Mouse (Mus musculus) intestine, embryonic 15.5 days (tissue): ENCODE data around the gene Elf2. TPM values are rescaled to one million over a fixed set of nuclear protein-coding genes. Genes with fewer than 3 reads are reported as not detected.
"Not testable (repeated sequence)": the region's sequence is repeated elsewhere in the genome, so short reads cannot be mapped to it uniquely, and the experiment has no call there.

Experiments used
- ATAC-seq: fragments of 200-750 bp; cut with Nextera tagmentation; 2 replicates; pipeline ENCODE4 v1.8.0; 2017; ENCODE audit warnings: moderate TSS enrichment, moderate library complexity
- H3K27ac ChIP-seq: fragments of 300-500 bp; sonication (generic); 2 replicates; pipeline ENCODE4 v1.5.1; 2015; ENCODE audit warnings: mild to moderate bottlenecking, inconsistent platforms
- H3K27me3 ChIP-seq: fragments of 300-500 bp; sonication (generic); replicated peaks from 2 replicates; pipeline ENCODE4 v1.6.1; 2015; ENCODE audit warnings: inconsistent platforms
- H3K36me3 ChIP-seq: fragments of 300-500 bp; sonication (generic); 2 replicates; pipeline ENCODE4 v1.6.1; 2015; ENCODE audit warnings: inconsistent platforms
- H3K4me1 ChIP-seq: fragments of 300-500 bp; sonication (generic); replicated peaks from 2 replicates; pipeline ENCODE4 v1.6.1; 2015; ENCODE audit warnings: inconsistent platforms
- H3K4me2 ChIP-seq: fragments of 300-500 bp; sonication (generic); replicated peaks from 2 replicates; pipeline ENCODE4 v1.6.1; 2015; ENCODE audit warnings: mild to moderate bottlenecking, inconsistent platforms
- H3K4me3 ChIP-seq: fragments of 300-500 bp; sonication (generic); replicated peaks from 2 replicates; pipeline ENCODE4 v1.5.1; 2015; ENCODE audit warnings: inconsistent platforms
- H3K9ac ChIP-seq: fragments of 300-500 bp; sonication (generic); 2 replicates; pipeline ENCODE4 v1.6.1; 2015; ENCODE audit warnings: inconsistent platforms
- H3K9me3 ChIP-seq: fragments of 300-500 bp; sonication (generic); 2 replicates; pipeline ENCODE4 v1.6.1; 2016; ENCODE audit warnings: inconsistent platforms
- WGBS: fragments of 180-500 bp; shearing (Covaris S2); methylation state at CpG from one replicate; pipeline ENCODE4 v1.1.7; 2015; 5-methylcytosine and 5-hydroxymethylcytosine counted together
- polyA plus RNA-seq: library from polyadenylated mRNA; unstranded; fragments of >200 nt; fragmentation: Nextera tagmentation; extraction: Ambion mirVana; gene quantifications from 2 replicates; pipeline ENCODE4 v1.2.1, GENCODE M21; 2015

Elf2 gene
- polyA plus RNA-seq, 1 experiment from 2014 or later: 62.8 TPM

DNA sequence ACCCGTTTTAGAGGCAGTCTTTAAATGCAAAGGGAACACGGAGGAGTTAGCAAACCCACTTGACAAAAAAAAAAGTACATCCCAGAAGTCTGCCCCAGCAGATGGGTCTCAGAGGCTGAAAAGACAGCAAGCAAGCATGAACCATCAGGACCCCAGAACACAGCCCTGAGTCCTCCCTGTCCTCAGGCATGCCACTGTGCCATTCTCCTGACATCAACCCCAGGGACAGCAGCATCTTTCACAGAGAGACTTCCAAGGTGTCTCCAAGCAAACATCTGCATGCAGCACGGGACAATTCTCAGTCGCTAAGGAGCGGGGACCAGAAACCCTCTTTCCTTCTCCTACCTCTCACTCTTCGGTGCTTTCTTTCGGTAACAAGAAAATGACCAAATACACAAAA is 18.1 kb downstream of the Elf2 start:
- Histone ChIP-seq H3K9ac (no peak overlapping the region), H3K27ac (no peak overlapping the region), H3K27me3 (no peaks in the 10 kb centered on the region), H3K4me2 (no peak overlapping the region), H3K9me3 (no peaks in the 10 kb centered on the region), H3K36me3 (no peaks in the 10 kb centered on the region), H3K4me3 (no peak overlapping the region), H3K4me1 (no peaks in the 10 kb centered on the region; the same call in 1 of the 2 replicates)
- ATAC-seq: no peak
- WGBS: 89% methylated on average over 7 of the region's 7 CpGs

DNA sequence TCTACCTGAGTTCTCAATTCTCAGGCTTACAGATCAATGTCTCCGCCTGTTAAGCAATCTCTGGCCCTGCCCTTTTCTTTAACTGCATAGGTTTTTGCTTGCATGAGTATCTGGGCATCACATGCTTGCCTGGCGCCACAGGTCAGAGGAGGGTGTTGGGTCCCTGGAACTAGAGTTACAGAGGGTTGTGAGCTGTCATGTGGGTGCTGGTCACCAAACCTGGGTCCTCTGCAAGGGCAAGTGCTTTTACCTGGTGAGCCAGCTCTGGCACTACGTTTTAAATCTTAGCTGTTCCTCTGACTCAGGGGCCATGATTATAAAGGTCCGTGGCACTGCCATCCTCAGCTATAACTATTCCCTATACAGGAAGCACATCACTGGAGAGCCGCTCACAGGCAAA is 19.3 kb downstream of the Elf2 start:
- no peak for ATAC-seq
- no peak overlapping the region for H3K27ac ChIP-seq
- no peaks in the 10 kb centered on the region for H3K9me3 ChIP-seq
- H3K4me2 ChIP-seq: no peak overlapping the region
- H3K4me1 ChIP-seq: no peaks in the 10 kb centered on the region
- H3K9ac ChIP-seq: no peak overlapping the region
- no peak overlapping the region for H3K4me3 ChIP-seq
- no peaks in the 10 kb centered on the region for H3K27me3 ChIP-seq
- whole genome bisulfite sequencing: 90% methylated on average over 5 of the region's 5 CpGs
- H3K36me3 ChIP-seq: no peaks in the 10 kb centered on the region

DNA sequence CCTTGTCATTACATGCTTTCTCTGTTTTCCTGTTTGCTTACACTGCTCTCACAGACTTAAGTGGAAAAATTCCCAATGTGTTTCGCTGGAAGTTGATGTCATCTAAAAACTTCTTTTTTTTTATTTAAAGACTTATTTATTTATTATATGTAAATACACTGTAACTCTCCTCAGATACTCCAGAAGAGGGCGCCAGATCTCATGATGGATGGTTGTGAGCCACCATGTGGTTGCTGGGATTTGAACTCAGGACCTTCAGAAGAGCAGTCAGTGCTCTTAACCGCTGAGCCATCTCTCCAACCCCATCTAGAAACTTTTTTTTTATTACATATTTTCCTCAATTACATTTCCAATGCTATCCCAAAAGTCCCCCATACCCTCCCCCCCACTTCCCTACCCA is 22.4 kb downstream of the Elf2 start:
- not testable (repeated sequence) for H3K4me3 ChIP-seq, H3K9me3 ChIP-seq, ATAC-seq, H3K9ac ChIP-seq, H3K4me1 ChIP-seq, H3K27ac ChIP-seq, H3K36me3 ChIP-seq, H3K4me2 ChIP-seq, H3K27me3 ChIP-seq
- 90% methylated on average over 3 of the region's 3 CpGs for WGBS

DNA sequence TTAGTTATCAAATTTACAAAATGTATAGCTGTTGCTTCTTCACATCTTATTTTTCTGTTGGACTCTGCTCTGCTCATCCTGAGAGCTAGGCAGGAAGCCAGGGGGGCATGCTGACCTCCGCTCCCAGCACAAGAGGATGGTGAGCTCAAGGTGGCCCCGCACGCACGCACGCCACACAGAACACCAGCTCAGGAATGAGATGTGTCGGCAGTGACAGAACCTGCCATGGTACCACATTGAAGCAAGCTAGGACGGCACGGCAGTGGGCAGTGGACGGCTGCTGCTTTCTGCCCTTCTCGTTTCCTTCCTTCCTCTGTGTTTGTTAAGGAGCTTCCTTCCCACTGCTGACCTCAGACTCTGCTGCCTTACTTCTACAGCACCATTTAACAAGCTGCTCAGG is 23.6 kb downstream of the Elf2 start:
- no peak overlapping the region for H3K27ac ChIP-seq
- ATAC-seq: no peak
- no peak overlapping the region for H3K4me2 ChIP-seq
- H3K4me3 ChIP-seq: no peak overlapping the region
- H3K9ac ChIP-seq: no peak overlapping the region
- no peaks in the 10 kb centered on the region for H3K27me3 ChIP-seq
- no peaks in the 10 kb centered on the region for H3K9me3 ChIP-seq
- H3K36me3 ChIP-seq: no peaks in the 10 kb centered on the region
- no peaks in the 10 kb centered on the region for H3K4me1 ChIP-seq
- WGBS: 80% methylated on average over 10 of the region's 10 CpGs

DNA sequence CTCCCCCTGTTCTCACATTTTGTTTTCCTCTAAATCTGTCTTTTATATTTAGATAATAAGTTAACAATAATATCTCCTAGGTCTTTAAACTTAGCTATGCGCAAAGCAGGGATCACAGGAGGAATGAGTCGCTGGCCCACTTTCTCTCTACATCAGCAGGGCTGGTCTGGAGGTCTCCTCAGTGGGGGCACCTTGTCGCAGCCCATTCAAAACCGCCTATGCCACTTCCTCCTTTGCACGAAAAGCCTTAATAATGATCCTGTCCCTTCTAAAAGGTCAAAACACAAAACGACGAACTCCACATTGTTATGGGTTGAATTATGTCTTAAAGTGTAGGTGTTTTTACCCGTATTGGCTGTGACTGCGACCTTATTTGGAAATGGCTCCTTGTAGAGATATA is 28.8 kb downstream of the Elf2 start:
- Histone ChIP-seq H3K4me3 (no peak overlapping the region), H3K4me2 (no peak overlapping the region), H3K27me3 (no peaks in the 10 kb centered on the region), H3K36me3 (0 out of 2 replicates have a peak, but pooled peaks cover 3% of the 10 kb centered on the region), H3K9ac (no peak overlapping the region), H3K27ac (no peak overlapping the region), H3K4me1 (peaks cover 6% of the 10 kb centered on the region; the same call in 1 of the 2 replicates), H3K9me3 (no peaks in the 10 kb centered on the region)
- 40% methylated on average over 9 of the region's 9 CpGs for WGBS
- no peak for ATAC-seq

DNA sequence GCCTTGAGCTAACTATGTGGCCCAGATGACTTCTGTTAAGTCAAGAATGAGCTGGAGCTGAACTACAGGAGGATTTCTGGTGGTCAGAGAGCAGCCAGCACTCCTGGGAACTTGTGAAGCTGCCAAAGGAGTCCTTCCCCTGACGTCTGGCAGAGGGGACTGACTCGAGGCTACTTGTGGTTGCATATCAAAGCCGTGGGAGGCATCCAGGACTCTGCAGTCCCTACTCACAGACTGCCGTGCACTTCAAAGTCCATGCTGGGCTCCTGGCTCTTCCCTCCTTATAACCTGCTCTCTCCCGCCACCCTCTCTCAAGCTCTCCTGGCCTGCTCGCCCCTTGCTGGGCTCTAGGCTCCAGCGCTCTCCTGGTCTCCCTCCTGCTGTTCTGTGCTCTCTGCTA is 30.4 kb downstream of the Elf2 start:
- no peak for ATAC-seq
- H3K27me3 ChIP-seq: no peaks in the 10 kb centered on the region
- no peaks in the 10 kb centered on the region for H3K9me3 ChIP-seq
- H3K36me3 ChIP-seq: 0 out of 2 replicates have a peak, but pooled peaks cover 3% of the 10 kb centered on the region
- no peak overlapping the region for H3K27ac ChIP-seq
- 38% methylated on average over 7 of the region's 7 CpGs for WGBS
- peaks cover 6% of the 10 kb centered on the region; the same call in 1 of the 2 replicates for H3K4me1 ChIP-seq
- H3K9ac ChIP-seq: no peak overlapping the region
- H3K4me3 ChIP-seq: no peak overlapping the region
- no peak overlapping the region for H3K4me2 ChIP-seq

DNA sequence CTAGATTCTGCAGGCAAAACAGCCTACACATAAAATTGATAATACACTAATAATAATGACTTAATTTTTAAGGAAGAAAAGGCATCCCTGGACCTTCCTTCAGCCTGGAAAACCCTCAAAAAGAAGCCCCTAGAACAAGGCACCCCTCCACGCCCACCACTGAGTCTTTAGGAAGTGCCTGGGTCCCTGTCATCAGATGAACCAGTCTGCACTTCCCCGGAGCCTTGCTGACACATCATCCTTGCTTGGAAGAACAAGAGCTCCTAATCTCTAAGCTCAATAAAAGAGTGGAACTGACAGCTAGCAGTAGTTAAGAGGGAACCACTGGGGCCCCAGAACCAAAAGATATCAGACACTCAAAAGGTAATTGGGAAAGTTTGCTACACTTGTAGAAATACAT is 33.8 kb downstream of the Elf2 start:
- WGBS: 84% methylated on average over 2 of the region's 2 CpGs

DNA sequence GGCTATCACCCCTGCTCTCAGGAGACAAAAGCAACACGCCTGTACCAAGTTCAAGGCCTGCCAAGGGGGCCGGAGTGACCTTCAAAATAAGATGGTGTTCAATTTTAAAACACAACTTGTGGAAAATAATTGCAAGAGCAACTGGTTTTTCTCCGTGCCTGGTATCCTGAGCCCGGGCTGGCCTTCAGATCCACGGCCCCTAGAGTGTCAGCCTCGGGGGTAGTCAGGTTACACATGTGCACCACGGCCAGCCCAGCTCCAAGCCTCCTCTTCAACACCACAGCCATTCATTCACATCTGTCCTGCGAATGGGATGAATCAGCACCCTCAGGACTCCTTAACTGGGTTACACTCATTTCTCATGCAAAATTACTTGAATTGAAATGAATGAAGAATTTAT is 34.5 kb downstream of the Elf2 start:
- no peak overlapping the region for H3K4me2 ChIP-seq
- 0 out of 2 replicates have a peak, but pooled peaks cover 3% of the 10 kb centered on the region for H3K36me3 ChIP-seq
- no peak for ATAC-seq
- no peak overlapping the region for H3K27ac ChIP-seq
- no peaks in the 10 kb centered on the region for H3K9me3 ChIP-seq
- H3K4me3 ChIP-seq: no peak overlapping the region
- H3K9ac ChIP-seq: no peak overlapping the region
- H3K27me3 ChIP-seq: no peaks in the 10 kb centered on the region
- peaks cover 6% of the 10 kb centered on the region; the same call in 1 of the 2 replicates for H3K4me1 ChIP-seq
- WGBS: 88% methylated on average over 8 of the region's 8 CpGs

More for the DNA sequence above, 33.8 kb downstream of the Elf2 start:
- H3K9me3 ChIP-seq: no peaks in the 10 kb centered on the region
- no peak overlapping the region for H3K9ac ChIP-seq
- 0 out of 2 replicates have a peak, but pooled peaks cover 3% of the 10 kb centered on the region for H3K36me3 ChIP-seq
- no peak overlapping the region for H3K4me3 ChIP-seq
- no peaks in the 10 kb centered on the region for H3K27me3 ChIP-seq
- peaks cover 6% of the 10 kb centered on the region; the same call in 1 of the 2 replicates for H3K4me1 ChIP-seq
- ATAC-seq: no peak
- no peak overlapping the region for H3K27ac ChIP-seq
- H3K4me2 ChIP-seq: no peak overlapping the region

DNA sequence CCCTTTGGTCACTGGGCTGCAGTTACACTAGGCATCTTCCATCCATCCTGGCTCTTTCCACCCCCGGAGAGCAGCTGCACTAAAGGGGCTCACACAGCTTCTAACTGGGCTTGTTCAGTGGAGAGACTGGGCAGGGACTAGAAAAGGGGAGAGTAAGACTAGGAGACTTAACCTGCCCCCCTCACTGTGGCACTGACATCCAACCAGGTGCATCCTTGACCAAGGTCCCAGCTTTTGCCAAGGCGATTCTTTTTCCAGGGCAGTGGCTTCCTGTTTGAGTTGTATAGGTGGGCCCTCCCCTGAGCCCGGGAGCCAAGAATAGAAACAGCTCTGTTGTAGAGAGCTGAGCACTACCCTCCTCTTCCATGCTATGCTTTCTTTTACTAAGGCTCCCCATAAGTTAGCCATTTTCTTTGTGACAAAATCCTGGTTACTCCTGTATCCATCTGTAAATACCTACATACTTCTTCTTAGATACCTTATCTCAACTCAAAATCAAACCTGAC is 37.4 kb downstream of the Elf2 start:
- Histone ChIP-seq H3K27me3 (no peaks in the 10 kb centered on the region), H3K4me3 (no peak overlapping the region), H3K27ac (no peak overlapping the region)

DNA sequence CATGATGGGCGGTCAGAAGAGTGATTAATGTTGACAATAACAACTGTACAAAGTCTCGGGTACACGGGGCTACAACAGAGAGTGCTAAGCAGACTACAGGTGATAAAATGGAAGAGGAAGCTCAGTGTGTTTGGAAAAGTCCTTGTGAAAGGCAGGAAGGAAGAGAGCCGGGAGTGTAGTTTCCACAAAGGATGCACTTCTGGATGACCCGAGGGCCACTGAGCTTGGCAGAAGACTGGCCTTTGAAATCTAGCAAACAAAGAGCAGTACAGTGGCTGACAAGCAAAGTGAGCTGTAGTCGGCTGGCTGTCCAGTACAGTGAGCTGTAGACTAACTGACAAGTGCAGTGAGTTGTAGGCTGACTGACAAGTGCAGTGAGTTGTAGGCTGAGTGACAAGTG is 38.9 kb downstream of the Elf2 start:
- Histone ChIP-seq H3K36me3 (no peaks in the 10 kb centered on the region), H3K9me3 (no peaks in the 10 kb centered on the region), H3K4me3 (no peak overlapping the region), H3K9ac (no peak overlapping the region), H3K27ac (no peak overlapping the region), H3K27me3 (no peaks in the 10 kb centered on the region), H3K4me2 (no peak overlapping the region), H3K4me1 (no peaks in the 10 kb centered on the region)
- WGBS: 75% methylated on average over 6 of the region's 6 CpGs
- no peak for ATAC-seq

More for the DNA sequence above, 37.4 kb downstream of the Elf2 start:
- no peak for ATAC-seq
- Histone ChIP-seq H3K36me3 (0 out of 2 replicates have a peak, but pooled peaks cover 3% of the 10 kb centered on the region), H3K4me1 (no peaks in the 10 kb centered on the region), H3K4me2 (no peak overlapping the region), H3K9ac (no peak overlapping the region), H3K9me3 (no peaks in the 10 kb centered on the region)
- WGBS: 80% methylated on average over 3 of the region's 3 CpGs

DNA sequence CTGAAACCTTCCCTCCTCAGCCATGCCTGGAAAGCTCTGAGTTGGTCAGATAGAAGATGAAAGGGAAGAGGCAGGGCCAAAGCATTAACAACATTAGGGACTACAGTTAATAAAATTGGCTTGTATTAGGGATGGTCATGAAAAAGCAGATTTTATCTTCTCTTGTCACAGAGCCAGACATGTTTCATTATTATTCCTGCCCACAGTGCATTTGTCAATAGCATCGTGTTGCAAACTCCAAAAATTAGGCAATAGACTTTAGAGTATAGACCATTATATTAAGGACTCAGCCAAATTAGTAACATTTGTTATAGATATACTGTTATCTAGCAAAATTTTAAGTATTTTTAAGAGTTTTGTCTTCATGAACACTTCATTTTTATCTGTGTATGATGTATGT is 43.7 kb downstream of the Elf2 start:
- no peaks in the 10 kb centered on the region for H3K36me3 ChIP-seq
- H3K9ac ChIP-seq: no peak overlapping the region
- WGBS: 71% methylated on average over 1 of the region's 1 CpGs
- no peaks in the 10 kb centered on the region for H3K9me3 ChIP-seq
- no peak for ATAC-seq
- H3K27ac ChIP-seq: no peak overlapping the region
- no peaks in the 10 kb centered on the region for H3K27me3 ChIP-seq
- H3K4me2 ChIP-seq: no peak overlapping the region
- H3K4me3 ChIP-seq: no peak overlapping the region
- no peaks in the 10 kb centered on the region for H3K4me1 ChIP-seq

DNA sequence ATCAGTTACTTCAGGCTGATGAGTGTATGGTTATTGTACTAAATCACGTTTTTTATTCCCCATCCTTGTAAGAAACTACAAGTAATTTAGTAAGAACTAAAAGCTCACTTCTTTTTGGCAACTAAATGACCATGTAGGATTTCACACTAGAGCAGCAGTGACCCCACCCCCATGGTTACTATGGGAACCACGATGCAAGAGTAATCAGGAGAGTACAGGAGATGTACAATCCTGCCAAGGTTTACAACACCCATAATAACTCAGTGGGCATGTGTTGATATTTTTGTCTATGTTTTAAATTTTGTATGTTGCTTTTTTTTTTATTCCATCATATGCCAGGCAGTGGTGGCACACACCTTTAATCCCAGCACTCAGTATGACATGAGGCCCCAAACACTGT is 45.2 kb downstream of the Elf2 start:
- H3K4me3 ChIP-seq: no peak overlapping the region
- no peaks in the 10 kb centered on the region for H3K9me3 ChIP-seq
- no peaks in the 10 kb centered on the region for H3K36me3 ChIP-seq
- ATAC-seq: no peak
- H3K9ac ChIP-seq: no peak overlapping the region
- H3K4me2 ChIP-seq: no peak overlapping the region
- H3K27ac ChIP-seq: no peak overlapping the region
- H3K4me1 ChIP-seq: no peaks in the 10 kb centered on the region
- no peaks in the 10 kb centered on the region for H3K27me3 ChIP-seq
- 68% methylated on average over 2 of the region's 2 CpGs for WGBS

DNA sequence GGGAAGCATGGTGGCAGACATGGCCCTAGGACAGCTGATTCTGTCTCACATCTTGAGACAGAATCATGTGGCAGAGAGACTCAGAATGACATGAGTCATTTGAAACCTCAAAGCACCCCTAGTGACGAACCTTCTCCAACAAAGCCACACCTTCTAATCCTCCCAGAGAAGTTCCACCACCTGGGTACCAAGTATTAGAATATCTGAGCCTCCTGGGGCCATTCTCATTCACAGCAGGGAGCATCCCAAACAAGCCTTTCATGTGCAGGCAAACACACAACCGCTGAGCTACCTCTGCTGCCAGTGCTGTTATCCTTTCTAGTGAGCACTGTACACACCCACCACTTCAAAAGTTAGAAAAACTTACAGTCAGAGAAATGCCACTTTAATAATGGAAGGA is 46.2 kb downstream of the Elf2 start:
- no peaks in the 10 kb centered on the region for H3K27me3 ChIP-seq
- H3K36me3 ChIP-seq: no peaks in the 10 kb centered on the region
- H3K9ac ChIP-seq: no peak overlapping the region
- H3K4me2 ChIP-seq: no peak overlapping the region
- no peak overlapping the region for H3K4me3 ChIP-seq
- H3K9me3 ChIP-seq: no peaks in the 10 kb centered on the region
- no peak for ATAC-seq
- no peaks in the 10 kb centered on the region for H3K4me1 ChIP-seq
- no peak overlapping the region for H3K27ac ChIP-seq
- WGBS: 62% methylated on average over 2 of the region's 2 CpGs
